Mouse (Mus musculus) MEL (cell line): ENCODE measurements around the gene H2-DMb1. TPM values are rescaled to one million over a fixed set of nuclear protein-coding genes. Genes with fewer than 3 reads are reported as not detected.

Experiments used
- DNase-seq: peaks from one replicate; pipeline ENCODE4 v3.0.0; 2011; ENCODE audit warnings: low read depth, low spot score
- H3K27ac ChIP-seq: 2 replicates; pipeline ENCODE4 v1.5.1; 2012; ENCODE audit warnings: low read depth, mild to moderate bottlenecking, control low read depth, low read length, moderate library complexity; ENCODE audit not compliant: control insufficient read depth
- H3K27me3 ChIP-seq, 2 experiments: fragments of 150-350 bp in 1 of 2; sonication (generic) in 1 of 2; 2 replicates each; pipeline ENCODE4 v1.6.1; 2012; ENCODE audit warnings: low read length in 2 of 2, mild to moderate bottlenecking in 2 of 2, improper control_type of control experiment in 1 of 2, moderate library complexity in 1 of 2; ENCODE audit not compliant: insufficient read depth in 2 of 2, control insufficient read depth in 1 of 2
- H3K36me3 ChIP-seq, 2 experiments: 2 replicates each; pipeline ENCODE4 v1.6.1; 2012 to 2014; ENCODE audit warnings: low read length in 2 of 2, improper control_type of control experiment in 1 of 2, inconsistent platforms in 1 of 2, mild to moderate bottlenecking in 1 of 2; ENCODE audit not compliant: insufficient read depth in 2 of 2, control insufficient read depth in 1 of 2
- H3K4me1 ChIP-seq, 2 experiments: fragments of 150-350 bp in 1 of 2; sonication (generic) in 1 of 2; 2 replicates each; pipeline ENCODE4 v1.6.1; 2012; ENCODE audit warnings: low read length in 2 of 2, improper control_type of control experiment in 1 of 2, mild to moderate bottlenecking in 1 of 2; ENCODE audit not compliant: insufficient read depth in 2 of 2, control insufficient read depth in 1 of 2
- H3K4me3 ChIP-seq, 2 experiments: fragments of 150-350 bp in 1 of 2; sonication (generic) in 1 of 2; 2 replicates each; pipeline ENCODE4 v1.5.1; 2012; ENCODE audit warnings: low read depth in 2 of 2, low read length in 2 of 2, mild to moderate bottlenecking in 2 of 2, moderate library complexity in 2 of 2, control low read depth in 1 of 2, improper control_type of control experiment in 1 of 2; ENCODE audit not compliant: control insufficient read depth in 1 of 2, insufficient read depth in 1 of 2
- H3K79me2 ChIP-seq: 2 replicates; pipeline ENCODE4 v1.6.1; 2012; ENCODE audit warnings: mild to moderate bottlenecking, low read length, moderate library complexity; ENCODE audit not compliant: control insufficient read depth, poor library complexity, insufficient read depth
- H3K9ac ChIP-seq: 2 replicates; pipeline ENCODE4 v1.6.1; 2012; ENCODE audit warnings: low read depth, mild to moderate bottlenecking, control low read depth, low read length, moderate library complexity; ENCODE audit not compliant: control insufficient read depth, poor library complexity, severe bottlenecking
- H3K9me3 ChIP-seq: fragments of 150-350 bp; sonication (generic); replicated peaks from 2 replicates; pipeline ENCODE4 v1.6.1; 2012; ENCODE audit warnings: mild to moderate bottlenecking, low read length, improper control_type of control experiment, moderate library complexity; ENCODE audit not compliant: insufficient read depth
- CHD2 ChIP-seq: IDR thresholded peaks from 2 replicates; pipeline ENCODE4 v1.6.1; 2011; ENCODE audit warnings: low read length, improper control_type of control experiment
- ETS1 ChIP-seq: IDR thresholded peaks from 2 replicates; pipeline ENCODE4 v1.6.1; 2012; ENCODE audit warnings: low read depth, mild to moderate bottlenecking, inconsistent platforms, low read length, improper control_type of control experiment, moderate library complexity
- HCFC1 ChIP-seq: IDR thresholded peaks from 2 replicates; pipeline ENCODE4 v1.6.1; 2012; ENCODE audit warnings: low read depth, mild to moderate bottlenecking, inconsistent platforms, low read length, improper control_type of control experiment, moderate library complexity
- JUND ChIP-seq: IDR thresholded peaks from 2 replicates; pipeline ENCODE4 v1.6.1; 2011; ENCODE audit warnings: low read depth, mild to moderate bottlenecking, improper control_type of control experiment, low read length
- MEF2A ChIP-seq: IDR thresholded peaks from 2 replicates; pipeline ENCODE4 v1.6.1; 2014; ENCODE audit warnings: low read depth, mild to moderate bottlenecking, inconsistent platforms, low read length, improper control_type of control experiment; ENCODE audit not compliant: poor library complexity, insufficient replicate concordance, severe bottlenecking; ENCODE audit errors: extremely low read depth
- MXI1 ChIP-seq: IDR thresholded peaks from 2 replicates; pipeline ENCODE4 v1.6.1; 2011; ENCODE audit warnings: mild to moderate bottlenecking, low read depth, low read length, improper control_type of control experiment
- MYC ChIP-seq: IDR thresholded peaks from 2 replicates; pipeline ENCODE4 v1.6.1; 2011; ENCODE audit warnings: low read depth, mild to moderate bottlenecking, low read length, improper control_type of control experiment, moderate library complexity
- POLR2A ChIP-seq, 2 experiments: IDR thresholded peaks; 2 replicates each; pipeline ENCODE4 v1.6.1; 2011 to 2012; ENCODE audit warnings: low read length in 2 of 2, mild to moderate bottlenecking in 2 of 2, control low read depth in 1 of 2, improper control_type of control experiment in 1 of 2, low read depth in 1 of 2, moderate library complexity in 1 of 2; ENCODE audit not compliant: control insufficient read depth in 1 of 2, insufficient read depth in 1 of 2, poor library complexity in 1 of 2
- POLR2AphosphoS2 ChIP-seq: IDR thresholded peaks from 2 replicates; pipeline ENCODE4 v1.6.1; 2011; ENCODE audit warnings: low read length, improper control_type of control experiment
- POLR2AphosphoS5 ChIP-seq: IDR thresholded peaks from 2 replicates; pipeline ENCODE4 v1.6.1; 2012; ENCODE audit warnings: low read depth, borderline replicate concordance, mild to moderate bottlenecking, inconsistent platforms, low read length, moderate library complexity, mixed read lengths
- RAD21 ChIP-seq: IDR thresholded peaks from 2 replicates; pipeline ENCODE4 v1.6.1; 2011; ENCODE audit warnings: mild to moderate bottlenecking, low read depth, low read length, improper control_type of control experiment
- TAL1 ChIP-seq: IDR thresholded peaks from 2 replicates; pipeline ENCODE4 v1.6.1; 2012; ENCODE audit warnings: mild to moderate bottlenecking, inconsistent platforms, low read length, moderate library complexity, mixed read lengths
- USF1 ChIP-seq: IDR thresholded peaks from 2 replicates; pipeline ENCODE4 v1.6.1; 2014; ENCODE audit warnings: low read depth, mild to moderate bottlenecking, inconsistent platforms, low read length, improper control_type of control experiment, moderate library complexity
- ZC3H11A ChIP-seq: IDR thresholded peaks from 2 replicates; pipeline ENCODE4 v1.6.1; 2012; ENCODE audit warnings: low read depth, mild to moderate bottlenecking, inconsistent platforms, low read length, improper control_type of control experiment
- ZNF384 ChIP-seq: IDR thresholded peaks from 2 replicates; pipeline ENCODE4 v1.6.1; 2012; ENCODE audit warnings: low read depth, mild to moderate bottlenecking, inconsistent platforms, low read length, improper control_type of control experiment
- polyA plus RNA-seq, 2 experiments: library from polyadenylated mRNA; stranded (reverse) in 1 of 2; unstranded in 1 of 2; fragments of >175 nt in 1 of 2; fragments of >200 nt in 1 of 2; gene quantifications; 2 replicates each; pipeline versions ENCODE4 v1.2.1 to v1.2.4; 2012; ENCODE audit warnings: low replicate concordance in 2 of 2, low read depth in 1 of 2; ENCODE audit not compliant: insufficient read length in 2 of 2, insufficient read depth in 1 of 2, missing spikeins in 1 of 2
- total RNA-seq: library from RNA; depleted of rRNA; stranded (reverse); fragments of 300-350 nt; gene quantifications from 2 replicates; pipeline ENCODE4 v1.2.3, GENCODE M21; 2012; rRNA removed

The H2-DMb1 gene
- total RNA-seq (not detected in 2 replicates), polyA plus RNA-seq (under 1 TPM in 1 of 2 experiments, not detected in 1; 0.67 TPM)

- Histone ChIP-seq H3K4me3 (no peak within 1 kb of the TSS), H3K27ac (no peak within 1 kb of the TSS)
- no peak for TF ChIP-seq MEF2A
- TF ChIP-seq TAL1: no peak
- TF ChIP-seq CHD2: peak; percentile 79
- no peak for TF ChIP-seq MYC
Measured at GRCm38 (mm10) chr17:34152923-34153322, at the start of gene H2-DMb1. Gene H2-DMb1, plus strand, starts transcription at chr17:34153072.

GRCm38 (mm10) chr17:34104804-34105203 lies 48.1 kb upstream of the H2-DMb1 start:
- Histone ChIP-seq H3K27me3 (no peaks in the 10 kb centered on the region), H3K9me3 (no peaks in the 10 kb centered on the region), H3K4me1 (no peaks in the 10 kb centered on the region), H3K27ac (no peak overlapping the region), H3K79me2 (no peaks in the 10 kb centered on the region), H3K4me3 (no peak overlapping the region), H3K9ac (no peak overlapping the region), H3K36me3 (no peaks in the 10 kb centered on the region)
- no peak for DNase-seq
- TF ChIP-seq POLR2A (IDR thresholded peaks at IDR 0.05; ENCODE audit: control insufficient read depth in 1 of 2, insufficient read depth in 1 of 2, low read depth in 1 of 2, low read length in 2 of 2, poor library complexity in 1 of 2): no peak

More at GRCm38 (mm10) chr17:34152923-34153322, at the start of gene H2-DMb1:
- Histone ChIP-seq H3K79me2 (no peaks in the 10 kb centered on the region), H3K9ac (no peak within 1 kb of the TSS), H3K36me3 (no peaks in the 10 kb centered on the region), H3K9me3 (no peaks in the 10 kb centered on the region), H3K27me3 (no peaks in the 10 kb centered on the region), H3K4me1 (no peaks in the 10 kb centered on the region)
- DNase-seq: peak; percentile 54

- Histone ChIP-seq H3K4me3 (no peak overlapping the region), H3K4me1 (no peaks in the 10 kb centered on the region), H3K27ac (no peak overlapping the region), H3K36me3 (peaks cover 0 to 2% of the 10 kb centered on the region in 2 experiments; a peak in 1 of 4 replicates), H3K79me2 (no peaks in the 10 kb centered on the region), H3K9ac (no peak overlapping the region), H3K27me3 (no peaks in the 10 kb centered on the region), H3K9me3 (no peaks in the 10 kb centered on the region)
- TF ChIP-seq ZNF384 (no peak), HCFC1 (no peak), JUND (no peak), MXI1 (no peak), RAD21 (no peak), POLR2AphosphoS5 (no peak), ZC3H11A (no peak), POLR2AphosphoS2 (no peak), ETS1 (no peak), USF1 (no peak)
- no peak for DNase-seq
Measured at GRCm38 (mm10) chr17:34106555-34106954, 46.3 kb upstream of the H2-DMb1 start.
